Mouse (Mus musculus) layer of hippocampus, adult 18-20 months (tissue): ENCODE results near the gene Srpk2. TPM values are rescaled to one million over a fixed set of nuclear protein-coding genes. Genes with fewer than 3 reads are reported as not detected.
"Not testable (repeated sequence)": the region's sequence is repeated elsewhere in the genome, so short reads cannot be mapped to it uniquely, and the experiment has no call there.

Source experiments
- DNase-seq, 2 experiments: peaks; one replicate each; pipeline ENCODE4 v3.0.0; 2022; ENCODE audit warnings: low spot score in 2 of 2
- long read RNA-seq: library from polyadenylated mRNA; stranded (forward); transcript quantifications from one replicate; pipeline ENCODE4 v2.0.0, GENCODE M21; 2021
- total RNA-seq, 2 experiments: library from RNA; stranded (reverse); gene quantifications; 2 replicates each; pipeline ENCODE4 v1.2.3; 2021

Gene Srpk2
- 100 to 1,000 TPM; 142 to 148 TPM for total RNA-seq
- long read RNA-seq, full-length matches to known transcripts = 26 of 110 reads
- long read RNA-seq, partial matches to known transcripts = 31 of 110 reads
- long read RNA-seq, other reads (novel, unspliced or antisense) = 53 of 110 reads

DNA sequence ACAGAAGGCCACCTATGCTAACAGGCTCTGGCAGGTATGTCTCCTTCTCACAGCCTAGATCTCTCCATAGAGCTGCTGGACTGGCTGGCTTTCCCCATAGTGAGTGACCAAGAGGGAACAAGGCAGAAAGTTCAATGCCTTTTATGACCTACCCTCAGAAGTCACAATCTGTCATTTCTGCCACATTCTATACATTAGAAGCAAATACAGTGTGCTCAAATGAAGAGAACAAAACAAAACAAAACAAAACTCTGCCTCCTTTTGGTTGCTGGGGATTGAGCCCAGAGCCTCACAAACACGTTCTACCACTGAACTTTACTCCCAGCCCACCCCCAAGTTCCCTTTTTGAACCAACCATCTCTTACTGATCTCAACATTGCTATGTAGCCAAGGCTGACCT is at the start of gene Srpk2:
Gene Srpk2 (minus strand): TSS at position 101 of the 400 bp plus-strand sequence.
- no peak for DNase-seq

- no peak for DNase-seq
These were observed 37.5 kb upstream of the Srpk2 start for GRCm38 (mm10) chr5:23721956-23722355.

- DNase-seq = no peak
These were observed 34.5 kb upstream of the Srpk2 start for GRCm38 (mm10) chr5:23718881-23719328.

DNA sequence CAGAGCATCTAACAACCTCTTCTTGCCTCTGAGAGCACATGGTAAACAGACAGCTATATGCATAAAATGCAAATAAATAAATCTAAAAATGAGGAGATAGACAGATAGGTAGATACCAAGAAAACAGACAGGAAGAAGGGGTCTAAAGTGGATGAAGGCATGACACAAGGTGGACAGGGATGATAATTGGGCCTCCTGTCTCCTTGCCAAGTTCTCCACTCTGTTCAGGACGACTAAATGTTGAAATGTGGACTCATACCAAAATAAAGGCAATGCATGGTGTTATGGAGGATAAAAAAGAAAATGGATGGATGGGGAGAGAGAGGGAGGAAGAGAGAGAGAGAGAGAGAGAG is 33.7 kb upstream of the Srpk2 start:
- DNase-seq = no peak

GRCm38 (mm10) chr5:23717469-23718181 is 33.2 kb upstream of the Srpk2 start:
- no peak for DNase-seq

DNA sequence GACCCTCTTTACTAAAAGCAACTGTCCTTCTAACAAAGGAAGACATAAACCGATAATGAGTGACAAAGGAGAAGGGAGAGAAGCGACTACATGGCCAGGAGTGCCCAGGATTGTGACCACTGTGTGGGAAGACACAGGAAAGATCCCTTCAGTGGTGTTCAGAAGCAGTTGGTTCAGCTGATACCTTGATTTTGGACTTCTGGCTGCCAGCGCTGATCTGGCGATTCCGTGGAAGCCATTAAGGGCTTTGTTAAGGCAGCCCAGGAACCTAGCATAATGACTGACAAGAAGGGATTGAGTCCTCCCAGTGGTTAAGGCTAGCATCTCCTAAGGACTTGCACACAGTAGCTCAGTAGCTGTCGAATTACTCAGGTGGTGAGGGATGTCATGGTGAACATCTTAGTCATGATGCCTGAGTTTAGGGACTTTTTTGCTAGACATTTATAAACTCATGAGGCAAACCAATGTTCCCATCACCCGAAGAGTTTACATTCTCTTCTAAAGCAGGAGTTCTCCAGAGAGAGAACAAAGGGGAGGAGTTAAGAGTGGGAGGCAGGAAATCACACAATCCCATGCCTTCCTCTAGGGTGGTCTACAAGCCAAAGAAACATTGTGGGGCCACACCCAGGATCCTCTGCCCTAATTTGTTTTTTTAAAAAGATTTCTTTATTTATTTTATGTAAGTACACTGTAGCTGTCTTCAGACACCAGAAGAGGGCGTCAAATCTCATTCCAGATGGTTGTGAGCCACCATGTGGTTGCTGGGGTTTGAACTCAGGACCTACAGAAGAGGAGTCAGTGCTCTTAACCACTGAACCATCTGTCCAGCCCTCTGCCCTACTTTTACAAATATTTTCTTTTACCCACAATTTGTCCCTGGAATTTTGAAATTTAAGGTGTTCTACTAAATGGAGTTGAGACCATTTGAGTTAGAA is 29.3 kb upstream of the Srpk2 start:
- DNase-seq = no peak

DNA sequence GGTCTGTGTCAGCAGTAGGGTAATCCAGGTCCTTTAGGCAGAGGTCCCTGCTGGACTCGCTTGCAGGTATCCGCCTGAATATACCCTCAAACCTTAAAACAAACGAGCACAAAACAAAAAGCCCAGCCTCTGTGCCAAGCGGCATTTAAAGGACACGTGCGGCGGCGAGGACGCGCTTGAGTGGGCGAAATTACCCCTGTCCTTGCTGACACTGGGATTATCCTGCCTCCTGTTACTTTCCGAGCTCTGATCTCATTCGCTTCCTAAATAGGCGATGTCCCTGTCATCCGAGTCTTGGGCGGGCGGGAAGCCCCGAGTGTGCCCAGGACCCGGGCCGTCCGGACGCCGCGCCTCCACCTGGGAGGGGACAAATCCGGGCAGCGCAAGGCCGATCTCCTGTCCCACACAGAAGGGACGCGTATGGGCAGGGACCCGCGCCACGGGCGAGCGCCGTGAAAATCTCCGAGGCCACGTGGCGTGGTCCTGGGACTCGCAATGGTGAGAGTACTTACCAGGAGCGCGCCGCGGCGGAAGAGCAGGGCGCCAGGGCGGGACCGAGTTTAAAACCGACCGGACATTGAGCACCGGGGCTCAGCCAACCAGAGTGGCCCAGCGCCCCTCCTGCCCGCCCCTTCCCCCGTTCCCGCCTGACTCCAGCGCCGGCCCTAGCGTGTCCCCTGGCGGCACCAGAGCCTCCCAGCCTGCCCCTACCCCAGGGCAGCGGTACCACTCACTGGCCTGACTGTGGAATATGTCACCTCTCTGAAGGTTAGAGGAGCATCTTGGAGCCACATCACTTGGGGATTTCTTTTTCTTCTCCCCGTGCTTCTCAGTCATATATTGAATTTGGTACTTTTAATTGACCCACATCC is 27.9 kb upstream of the Srpk2 start:
- DNase-seq = peak; percentile 27 to 57

DNA sequence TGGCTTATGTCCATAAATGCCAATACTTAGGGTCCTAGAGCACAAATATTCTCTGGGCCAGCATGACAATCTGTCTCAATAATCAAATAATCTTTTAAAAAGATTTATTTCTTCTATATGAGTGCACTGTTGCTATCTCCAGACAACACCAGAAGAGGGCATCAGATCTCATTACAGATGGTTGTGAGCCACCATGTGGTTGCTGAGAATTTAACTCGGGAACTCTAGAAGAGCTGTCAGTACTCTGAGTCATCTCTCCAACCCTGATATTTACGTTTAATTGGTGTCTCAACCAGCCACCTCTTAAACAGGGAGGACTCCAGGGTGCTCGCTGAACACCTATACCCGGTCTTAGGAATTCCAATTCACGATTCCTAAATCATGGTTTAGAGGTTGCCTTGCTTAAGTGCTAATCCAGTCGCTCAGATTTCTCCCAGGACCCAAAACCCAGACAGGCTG is 27.3 kb upstream of the Srpk2 start:
- DNase-seq = peak in 1 of 2 experiments; percentile 68

DNA sequence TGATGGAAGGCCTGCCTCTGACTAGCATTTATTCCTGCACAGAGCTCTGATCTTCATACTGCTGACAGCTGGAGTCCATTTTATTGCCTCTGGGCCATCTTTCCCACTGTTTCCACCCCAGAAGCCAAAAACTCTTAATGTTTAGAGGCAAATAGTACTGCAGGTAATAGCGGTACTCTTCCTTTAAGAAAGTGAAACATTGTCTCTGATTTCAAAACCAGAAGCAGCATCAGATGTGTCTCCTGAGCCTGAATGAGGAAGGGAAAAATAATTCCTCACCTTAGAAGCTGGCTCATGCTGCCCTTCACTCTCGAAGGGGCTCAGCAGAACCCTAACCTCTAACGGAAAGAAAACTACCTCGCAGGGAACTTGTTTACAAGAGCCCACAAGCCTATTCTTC is 26.8 kb upstream of the Srpk2 start:
- no peak for DNase-seq

GRCm38 (mm10) chr5:23709661-23710060 is 25.2 kb upstream of the Srpk2 start:
- DNase-seq = no peak

- not testable (repeated sequence) for DNase-seq
These were observed 22.5 kb upstream of the Srpk2 start for GRCm38 (mm10) chr5:23706601-23707597.

DNA sequence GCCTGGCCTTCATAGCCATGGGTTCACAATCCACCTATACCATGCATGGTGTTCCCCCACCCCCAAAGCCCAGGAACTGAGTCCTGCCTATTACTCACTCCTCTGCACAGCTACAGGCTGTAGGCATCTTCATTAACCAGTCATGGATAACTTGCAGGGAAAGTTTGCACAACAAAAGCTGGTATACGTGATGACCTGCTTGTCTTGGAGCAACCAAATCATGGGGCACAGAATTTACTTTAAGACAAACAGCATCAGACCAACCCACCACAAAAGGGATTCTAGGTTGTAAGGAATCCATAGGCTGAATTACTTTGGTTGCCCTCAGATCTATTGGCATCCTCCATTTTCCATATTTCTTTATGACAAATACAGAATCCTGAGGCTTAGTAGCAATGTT is 13.0 kb upstream of the Srpk2 start:
- no peak for DNase-seq

DNA sequence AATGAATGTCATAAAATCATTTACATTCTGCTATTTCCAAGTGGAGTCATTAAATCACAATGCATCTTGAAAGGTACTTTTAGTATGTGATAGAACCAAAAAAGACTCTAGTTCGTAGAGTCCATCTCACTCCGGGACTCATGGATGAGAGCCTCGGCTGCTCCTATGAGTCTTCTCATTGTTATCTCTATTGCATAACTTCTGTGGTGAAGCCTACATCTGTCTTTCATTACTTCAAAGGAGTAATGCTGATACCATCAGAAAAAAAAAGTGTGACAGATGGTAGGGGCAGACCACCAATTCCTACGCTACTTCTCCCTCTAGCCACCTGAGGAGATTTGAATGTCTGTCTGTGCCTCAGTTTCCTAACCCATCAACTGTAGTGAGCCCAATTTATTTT is 986 bp downstream of the Srpk2 start:
- no peak for DNase-seq

- no peak for DNase-seq
These were observed 5.4 kb downstream of the Srpk2 start for GRCm38 (mm10) chr5:23679006-23679405.

- no peak for DNase-seq
These were observed 6.5 kb downstream of the Srpk2 start for GRCm38 (mm10) chr5:23677883-23678282.

- no peak for DNase-seq
These were observed 7.4 kb downstream of the Srpk2 start for GRCm38 (mm10) chr5:23677072-23677453.

DNA sequence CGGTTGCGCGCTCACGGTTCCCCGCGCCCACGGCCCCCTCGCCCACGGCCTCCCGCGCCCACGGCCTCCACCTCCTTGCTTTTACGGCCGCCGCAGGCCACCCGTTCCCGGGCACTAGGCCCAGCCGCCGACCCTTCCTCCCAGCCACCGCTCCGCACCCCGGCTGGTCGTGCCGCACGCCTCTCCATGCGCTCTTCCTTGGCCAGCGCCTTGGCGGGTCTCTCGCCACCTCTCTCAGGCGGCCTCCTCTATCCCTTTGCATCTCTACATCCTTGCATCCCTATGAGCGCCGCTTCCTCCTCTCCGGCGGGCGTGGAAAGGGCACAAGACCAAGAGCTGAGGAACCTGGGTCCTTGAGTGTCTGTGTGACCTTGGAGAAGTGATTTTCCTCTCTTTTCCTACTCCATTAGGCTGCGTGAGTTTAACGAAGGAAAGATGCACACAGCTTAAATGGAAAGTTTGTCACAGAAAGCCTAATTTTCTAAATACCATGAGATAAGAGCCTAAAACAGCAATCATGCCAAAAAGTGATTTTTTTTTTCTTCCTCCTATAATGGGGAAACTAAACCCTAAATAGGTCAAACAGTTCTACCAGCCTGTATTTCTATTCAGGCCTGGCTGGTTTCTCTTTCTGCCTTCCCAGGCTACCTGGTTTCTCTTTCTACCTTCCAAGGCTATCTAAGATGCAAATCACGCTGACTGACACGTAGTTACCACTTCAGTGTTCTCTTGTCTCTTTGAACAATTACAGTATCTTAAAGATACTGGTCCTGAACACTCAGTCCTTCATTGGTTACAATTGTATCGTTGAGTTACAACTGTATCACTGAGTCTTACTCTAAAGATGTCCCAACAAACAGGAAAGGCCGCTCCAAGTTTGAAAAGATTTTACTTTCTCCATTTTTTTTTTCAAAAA is 8.0 kb downstream of the Srpk2 start:
- DNase-seq = peak in 1 of 2 experiments; percentile 27

GRCm38 (mm10) chr5:23675499-23676155 is 8.8 kb downstream of the Srpk2 start:
- DNase-seq = peak; percentile 39 to 55
